Mouse (Mus musculus) embryonic facial prominence, embryonic 12.5 days (tissue): ENCODE measurements at regions not wholly inside any gene's neighbourhood (a gene's known extent, or its start where the extent isn't known, plus 50 kb on each side); places are given as distances from the start of the nearest gene placed in this dataset.

ENCODE experiments used
- ATAC-seq: fragments of 200-750 bp; cut with Nextera tagmentation; 2 replicates; pipeline ENCODE4 v1.8.0; 2017; ENCODE audit not compliant: insufficient number of reproducible peaks, insufficient read depth, low FRiP score, low TSS enrichment
- H3K27ac ChIP-seq: fragments of 300-500 bp; sonication (generic); 2 replicates; pipeline ENCODE4 v1.5.1; 2016; ENCODE audit warnings: mild to moderate bottlenecking
- H3K27me3 ChIP-seq: fragments of 300-500 bp; sonication (generic); 2 replicates; pipeline ENCODE4 v1.6.1; 2016; ENCODE audit warnings: mild to moderate bottlenecking, moderate library complexity
- H3K36me3 ChIP-seq: fragments of 300-500 bp; sonication (generic); 2 replicates; pipeline ENCODE4 v1.6.1; 2016; ENCODE audit warnings: mild to moderate bottlenecking
- H3K4me1 ChIP-seq: fragments of 300-500 bp; sonication (generic); 2 replicates; pipeline ENCODE4 v1.6.1; 2016
- H3K4me2 ChIP-seq: fragments of 300-500 bp; sonication (generic); replicated peaks from 2 replicates; pipeline ENCODE4 v1.6.1; 2016; ENCODE audit warnings: mild to moderate bottlenecking, moderate library complexity
- H3K4me3 ChIP-seq: fragments of 300-500 bp; sonication (generic); 2 replicates; pipeline ENCODE4 v1.5.1; 2016; ENCODE audit warnings: mild to moderate bottlenecking
- H3K9ac ChIP-seq: fragments of 300-500 bp; sonication (generic); 2 replicates; pipeline ENCODE4 v1.6.1; 2016; ENCODE audit warnings: mild to moderate bottlenecking, moderate library complexity
- H3K9me3 ChIP-seq: fragments of 300-500 bp; sonication (generic); 2 replicates; pipeline ENCODE4 v1.6.1; 2016; ENCODE audit warnings: mild to moderate bottlenecking, moderate library complexity
- WGBS: fragments of 180-500 bp; shearing (Covaris S2); methylation state at CpG from one replicate; pipeline ENCODE4 v1.1.7; 2016; 5-methylcytosine and 5-hydroxymethylcytosine counted together

GRCm38 (mm10) chr1:75915311-75915710 is 369.2 kb downstream of the Slc4a3 start:
- H3K27ac ChIP-seq: no peak overlapping the region
- no peak overlapping the region for H3K4me2 ChIP-seq
- H3K36me3 ChIP-seq: no peaks in the 10 kb centered on the region
- H3K4me1 ChIP-seq: peaks cover 22% of the 10 kb centered on the region
- no peaks in the 10 kb centered on the region for H3K27me3 ChIP-seq
- no peak for ATAC-seq
- H3K9me3 ChIP-seq: no peaks in the 10 kb centered on the region
- no peak overlapping the region for H3K4me3 ChIP-seq
- H3K9ac ChIP-seq: no peak overlapping the region
- 78% methylated on average over 2 of the region's 2 CpGs for WGBS

GRCm38 (mm10) chr1:75916181-75916580 is 370.1 kb downstream of the Slc4a3 start:
- Histone ChIP-seq H3K27ac (0 out of 2 replicates have a peak overlapping the region, but pooled peaks have one; percentile 8), H3K4me3 (no peak overlapping the region), H3K4me1 (peaks cover 19% of the 10 kb centered on the region), H3K9me3 (no peaks in the 10 kb centered on the region), H3K36me3 (no peaks in the 10 kb centered on the region), H3K4me2 (no peak overlapping the region), H3K27me3 (no peaks in the 10 kb centered on the region), H3K9ac (no peak overlapping the region)
- WGBS: 16% methylated on average over 2 of the region's 2 CpGs
- no peak for ATAC-seq

GRCm38 (mm10) chr1:75919134-75919533 is 373.1 kb downstream of the Slc4a3 start:
- WGBS: 55% methylated on average over 2 of the region's 2 CpGs
- ATAC-seq: no peak
- Histone ChIP-seq H3K36me3 (no peaks in the 10 kb centered on the region), H3K27ac (no peak overlapping the region), H3K9ac (no peak overlapping the region), H3K9me3 (no peaks in the 10 kb centered on the region), H3K4me3 (no peak overlapping the region), H3K4me2 (no peak overlapping the region), H3K4me1 (peaks cover 19% of the 10 kb centered on the region), H3K27me3 (no peaks in the 10 kb centered on the region)

GRCm38 (mm10) chr1:75925046-75925445 is 379.0 kb downstream of the Slc4a3 start:
- WGBS: 79% methylated on average over 8 of the region's 8 CpGs
- Histone ChIP-seq H3K9me3 (no peaks in the 10 kb centered on the region), H3K27me3 (0 out of 2 replicates have a peak, but pooled peaks cover 4% of the 10 kb centered on the region), H3K4me2 (no peak overlapping the region), H3K4me3 (no peak overlapping the region), H3K36me3 (no peaks in the 10 kb centered on the region), H3K27ac (no peak overlapping the region), H3K4me1 (peaks cover 9% of the 10 kb centered on the region; the same call in 1 of the 2 replicates), H3K9ac (no peak overlapping the region)
- ATAC-seq: no peak

- peak overlapping the region; percentile 32; the same call in 1 of the 2 replicates for H3K27ac ChIP-seq
- H3K4me1 ChIP-seq: peaks cover 9% of the 10 kb centered on the region; the same call in 1 of the 2 replicates
- WGBS: 7% methylated on average over 9 of the region's 9 CpGs
- no peak overlapping the region for H3K4me3 ChIP-seq
- no peak overlapping the region for H3K4me2 ChIP-seq
- peak; percentile 75; the same call in 1 of the 2 replicates for ATAC-seq
- no peaks in the 10 kb centered on the region for H3K9me3 ChIP-seq
- H3K9ac ChIP-seq: no peak overlapping the region
- no peaks in the 10 kb centered on the region for H3K36me3 ChIP-seq
- 0 out of 2 replicates have a peak, but pooled peaks cover 4% of the 10 kb centered on the region for H3K27me3 ChIP-seq
These were observed 379.7 kb downstream of the Slc4a3 start for GRCm38 (mm10) chr1:75925802-75926201.

GRCm38 (mm10) chr1:75931852-75932251 is 385.8 kb downstream of the Slc4a3 start:
- no peak for ATAC-seq
- WGBS: 50% methylated on average over 2 of the region's 2 CpGs
- Histone ChIP-seq H3K4me1 (peaks cover 22% of the 10 kb centered on the region), H3K4me3 (no peak overlapping the region), H3K4me2 (no peak overlapping the region), H3K9me3 (no peaks in the 10 kb centered on the region), H3K9ac (no peak overlapping the region), H3K27me3 (0 out of 2 replicates have a peak, but pooled peaks cover 4% of the 10 kb centered on the region), H3K36me3 (no peaks in the 10 kb centered on the region), H3K27ac (peak overlapping the region; percentile 48; the same call in 1 of the 2 replicates)

GRCm38 (mm10) chr1:75933831-75934230 is 387.8 kb downstream of the Slc4a3 start:
- no peak for ATAC-seq
- WGBS: 41% methylated on average over 4 of the region's 4 CpGs
- Histone ChIP-seq H3K4me2 (no peak overlapping the region), H3K4me1 (peaks cover 30% of the 10 kb centered on the region), H3K36me3 (no peaks in the 10 kb centered on the region), H3K4me3 (no peak overlapping the region), H3K27ac (peak overlapping the region; percentile 63), H3K27me3 (0 out of 2 replicates have a peak, but pooled peaks cover 4% of the 10 kb centered on the region), H3K9me3 (no peaks in the 10 kb centered on the region), H3K9ac (no peak overlapping the region)

GRCm38 (mm10) chr1:75934761-75935160 is 388.7 kb downstream of the Slc4a3 start:
- no peak overlapping the region for H3K27ac ChIP-seq
- ATAC-seq: no peak
- 90% methylated on average over 4 of the region's 4 CpGs for WGBS
- H3K9ac ChIP-seq: no peak overlapping the region
- H3K9me3 ChIP-seq: no peaks in the 10 kb centered on the region
- no peaks in the 10 kb centered on the region for H3K36me3 ChIP-seq
- peaks cover 30% of the 10 kb centered on the region for H3K4me1 ChIP-seq
- H3K27me3 ChIP-seq: 0 out of 2 replicates have a peak, but pooled peaks cover under 1% of the 10 kb centered on the region
- no peak overlapping the region for H3K4me2 ChIP-seq
- no peak overlapping the region for H3K4me3 ChIP-seq

- H3K9ac ChIP-seq: no peak overlapping the region
- H3K4me3 ChIP-seq: no peak overlapping the region
- peaks cover 30% of the 10 kb centered on the region for H3K4me1 ChIP-seq
- ATAC-seq: no peak
- H3K9me3 ChIP-seq: no peaks in the 10 kb centered on the region
- H3K36me3 ChIP-seq: no peaks in the 10 kb centered on the region
- H3K27me3 ChIP-seq: no peaks in the 10 kb centered on the region
- H3K27ac ChIP-seq: no peak overlapping the region
- no peak overlapping the region for H3K4me2 ChIP-seq
- WGBS: 79% methylated on average over 6 of the region's 6 CpGs
These were observed 389.8 kb downstream of the Slc4a3 start for GRCm38 (mm10) chr1:75935866-75936265.

- H3K4me2 ChIP-seq: no peak overlapping the region
- H3K9ac ChIP-seq: no peak overlapping the region
- no peaks in the 10 kb centered on the region for H3K9me3 ChIP-seq
- ATAC-seq: no peak
- no peaks in the 10 kb centered on the region for H3K36me3 ChIP-seq
- H3K27ac ChIP-seq: 0 out of 2 replicates have a peak overlapping the region, but pooled peaks have one; percentile 54
- H3K4me1 ChIP-seq: peaks cover 27% of the 10 kb centered on the region
- H3K4me3 ChIP-seq: no peak overlapping the region
- H3K27me3 ChIP-seq: no peaks in the 10 kb centered on the region
- 50% methylated on average over 13 of the region's 13 CpGs for WGBS
These were observed 390.5 kb downstream of the Slc4a3 start for GRCm38 (mm10) chr1:75936596-75936995.

GRCm38 (mm10) chr1:75937331-75937730 is 391.3 kb downstream of the Slc4a3 start:
- H3K4me3 ChIP-seq: no peak overlapping the region
- WGBS: 60% methylated on average over 5 of the region's 5 CpGs
- no peak overlapping the region for H3K4me2 ChIP-seq
- H3K27ac ChIP-seq: no peak overlapping the region
- no peak overlapping the region for H3K9ac ChIP-seq
- H3K27me3 ChIP-seq: no peaks in the 10 kb centered on the region
- no peak for ATAC-seq
- H3K4me1 ChIP-seq: peaks cover 24% of the 10 kb centered on the region
- no peaks in the 10 kb centered on the region for H3K9me3 ChIP-seq
- H3K36me3 ChIP-seq: no peaks in the 10 kb centered on the region

GRCm38 (mm10) chr1:75946290-75946839 is 400.3 kb downstream of the Slc4a3 start:
- Histone ChIP-seq H3K27ac (no peak overlapping the region), H3K4me1 (no peaks in the 10 kb centered on the region), H3K27me3 (no peaks in the 10 kb centered on the region), H3K4me3 (no peak overlapping the region), H3K36me3 (no peaks in the 10 kb centered on the region), H3K9me3 (no peaks in the 10 kb centered on the region), H3K4me2 (no peak overlapping the region), H3K9ac (no peak overlapping the region)
- WGBS: 78% methylated on average over 5 of the region's 5 CpGs
- no peak for ATAC-seq
